Mouse (Mus musculus): ENCODE results near the gene Trat1. TPM values are rescaled to one million over a fixed set of nuclear protein-coding genes. Genes with fewer than 3 reads are reported as not detected.
A peak's percentile ranks its signal among the peaks of the same experiment; 100 is the strongest.

Trat1 gene
- polyA plus RNA-seq, 1 experiment from 2014 or later, result not detected

GRCm38 (mm10) chr16:48760643-48761481, 11.0 kb downstream of the Trat1 start:
- no peaks in the 10 kb centered on the region for H3K27me3 ChIP-seq (ENCODE audit: insufficient read depth, poor library complexity, severe bottlenecking)
- no peak overlapping the region for H3K27ac ChIP-seq
- no peak for DNase-seq (ENCODE audit: low spot score)
- H3K4me3 ChIP-seq, result no peak overlapping the region
- no peaks in the 10 kb centered on the region for H3K36me3 ChIP-seq
- no peaks in the 10 kb centered on the region for H3K9me3 ChIP-seq
- WGBS, result 65% methylated on average over 17 of the region's 17 CpGs
- H3K4me1 ChIP-seq, result peaks cover 10% of the 10 kb centered on the region; the same call in 1 of the 2 replicates

DNA sequence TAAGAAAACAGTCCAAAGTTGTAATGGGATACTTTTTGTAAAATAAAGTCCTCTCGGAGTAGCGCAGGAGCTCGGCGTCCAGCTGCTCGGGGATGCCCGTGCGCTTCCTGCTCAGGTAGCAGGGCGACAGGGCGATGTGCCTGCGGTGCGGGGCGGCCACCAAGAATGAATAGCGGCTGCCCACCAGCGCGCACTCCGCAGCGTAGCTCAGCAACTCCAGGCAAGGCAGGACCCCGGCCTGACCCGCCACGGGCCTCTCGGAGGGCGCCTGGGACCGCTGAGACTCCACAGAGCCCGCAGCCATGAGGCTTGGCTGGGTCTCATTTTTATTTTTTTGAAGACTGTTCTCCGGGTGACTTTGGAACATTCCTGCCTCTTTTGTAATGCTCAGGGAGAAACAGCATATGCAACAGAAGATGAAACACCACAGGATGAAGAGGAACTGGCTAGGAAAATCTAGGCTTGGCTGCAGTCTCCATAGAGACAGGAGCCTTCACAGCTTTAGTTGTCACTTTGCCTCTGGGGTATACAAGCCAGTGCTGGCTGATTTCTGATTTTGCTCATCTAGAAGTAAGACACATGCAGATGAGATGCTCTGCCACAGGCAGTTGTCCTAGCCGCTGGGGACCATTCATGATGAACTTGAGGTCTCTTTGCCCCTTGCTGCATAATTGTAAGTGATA, 21.5 kb downstream of the Trat1 start:
- 14% methylated on average over 26 of the region's 26 CpGs for WGBS
- Histone ChIP-seq H3K4me1 (0 out of 2 replicates have a peak, but pooled peaks cover 4% of the 10 kb centered on the region), H3K27me3 (ENCODE audit: insufficient read depth, poor library complexity, severe bottlenecking) (no peaks in the 10 kb centered on the region; the same call in 1 of the 2 replicates), H3K27ac (no peak overlapping the region), H3K9me3 (no peaks in the 10 kb centered on the region), H3K36me3 (no peaks in the 10 kb centered on the region), H3K4me3 (peak overlapping the region; percentile 38)
- DNase-seq (ENCODE audit: low spot score), result no peak

- H3K27me3 ChIP-seq (ENCODE audit: insufficient read depth, poor library complexity, severe bottlenecking), result no peaks in the 10 kb centered on the region; the same call in 1 of the 2 replicates
- H3K4me1 ChIP-seq, result 0 out of 2 replicates have a peak, but pooled peaks cover 4% of the 10 kb centered on the region
- 64% methylated on average over 2 of the region's 2 CpGs for WGBS
- H3K36me3 ChIP-seq, result no peaks in the 10 kb centered on the region
- no peaks in the 10 kb centered on the region for H3K9me3 ChIP-seq
- H3K27ac ChIP-seq, result no peak overlapping the region
- DNase-seq (ENCODE audit: low spot score), result no peak
- no peak overlapping the region for H3K4me3 ChIP-seq
These were observed 26.4 kb downstream of the Trat1 start for GRCm38 (mm10) chr16:48745418-48745817.

GRCm38 (mm10) chr16:48745011-48745410, 26.8 kb downstream of the Trat1 start:
- no peak for DNase-seq (ENCODE audit: low spot score)
- no peaks in the 10 kb centered on the region for H3K27me3 ChIP-seq (ENCODE audit: insufficient read depth, poor library complexity, severe bottlenecking)
- H3K9me3 ChIP-seq, result no peaks in the 10 kb centered on the region
- 79% methylated on average over 2 of the region's 2 CpGs for WGBS
- H3K4me1 ChIP-seq, result no peaks in the 10 kb centered on the region
- H3K4me3 ChIP-seq, result no peak overlapping the region
- no peak overlapping the region for H3K27ac ChIP-seq
- H3K36me3 ChIP-seq, result no peaks in the 10 kb centered on the region

DNA sequence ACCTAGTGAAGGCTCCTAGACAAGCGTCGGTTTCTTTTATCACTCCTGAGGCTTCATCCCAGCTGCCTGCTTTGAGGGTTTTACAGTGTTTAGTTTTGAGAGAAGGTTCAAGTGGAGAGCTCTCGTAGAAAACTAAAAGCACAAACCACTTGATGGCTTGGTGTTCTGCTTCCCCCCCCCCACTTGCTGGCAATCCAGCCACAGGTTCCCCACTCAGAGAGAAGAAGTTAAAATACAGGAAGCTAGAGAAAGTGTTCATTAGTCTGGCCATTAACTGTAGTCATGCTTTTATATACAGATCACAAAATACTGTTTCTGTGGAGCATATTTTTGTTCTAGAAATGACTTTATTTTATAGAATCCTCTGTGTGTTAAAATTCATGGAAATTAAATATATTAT, 30.3 kb downstream of the Trat1 start:
- no peak overlapping the region for H3K4me3 ChIP-seq
- WGBS, result 37% methylated on average over 3 of the region's 3 CpGs
- no peaks in the 10 kb centered on the region for H3K4me1 ChIP-seq
- no peaks in the 10 kb centered on the region for H3K9me3 ChIP-seq
- H3K36me3 ChIP-seq, result no peaks in the 10 kb centered on the region
- H3K27me3 ChIP-seq (ENCODE audit: insufficient read depth, poor library complexity, severe bottlenecking), result no peaks in the 10 kb centered on the region
- no peak overlapping the region for H3K27ac ChIP-seq
- DNase-seq (ENCODE audit: low spot score), result no peak

GRCm38 (mm10) chr16:48739974-48740373, 31.8 kb downstream of the Trat1 start:
- no peaks in the 10 kb centered on the region for H3K36me3 ChIP-seq
- DNase-seq (ENCODE audit: low spot score), result no peak
- WGBS, result 91% methylated on average over 6 of the region's 6 CpGs
- no peaks in the 10 kb centered on the region for H3K4me1 ChIP-seq
- H3K27me3 ChIP-seq (ENCODE audit: insufficient read depth, poor library complexity, severe bottlenecking), result no peaks in the 10 kb centered on the region
- H3K4me3 ChIP-seq, result no peak overlapping the region
- no peaks in the 10 kb centered on the region for H3K9me3 ChIP-seq
- H3K27ac ChIP-seq, result no peak overlapping the region

DNA sequence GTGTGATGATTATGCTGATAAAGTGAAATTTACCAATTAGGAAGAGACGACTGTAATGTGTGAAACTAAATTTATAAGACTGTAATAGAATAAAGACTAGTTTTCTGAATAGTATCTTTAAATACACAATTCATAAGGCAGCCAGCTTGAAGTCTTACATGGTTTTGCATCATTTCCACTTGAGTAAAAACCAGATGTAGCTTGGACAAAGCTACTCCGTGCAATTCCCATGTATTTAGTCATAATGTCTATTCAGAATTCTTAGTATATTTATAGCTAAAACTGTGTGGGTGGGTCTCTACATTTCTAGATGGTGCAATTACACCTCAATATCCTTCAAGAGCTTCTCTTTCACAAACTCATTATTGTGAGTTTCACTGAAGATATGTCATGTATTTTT, 33.4 kb downstream of the Trat1 start:
- DNase-seq (ENCODE audit: low spot score), result no peak
- Histone ChIP-seq H3K4me3 (no peak overlapping the region), H3K36me3 (no peaks in the 10 kb centered on the region), H3K4me1 (no peaks in the 10 kb centered on the region), H3K27me3 (ENCODE audit: insufficient read depth, poor library complexity, severe bottlenecking) (no peaks in the 10 kb centered on the region), H3K27ac (no peak overlapping the region), H3K9me3 (no peaks in the 10 kb centered on the region)
- 85% methylated on average over 2 of the region's 2 CpGs for WGBS

- H3K27me3 ChIP-seq (ENCODE audit: insufficient read depth, poor library complexity, severe bottlenecking), result no peaks in the 10 kb centered on the region
- H3K36me3 ChIP-seq, result no peaks in the 10 kb centered on the region
- DNase-seq (ENCODE audit: low spot score), result no peak
- no peak overlapping the region for H3K4me3 ChIP-seq
- no peaks in the 10 kb centered on the region for H3K9me3 ChIP-seq
- H3K27ac ChIP-seq, result no peak overlapping the region
- H3K4me1 ChIP-seq, result no peaks in the 10 kb centered on the region
- WGBS, result 83% methylated on average over 3 of the region's 3 CpGs
These were observed 34.9 kb downstream of the Trat1 start for GRCm38 (mm10) chr16:48736890-48737289.

DNA sequence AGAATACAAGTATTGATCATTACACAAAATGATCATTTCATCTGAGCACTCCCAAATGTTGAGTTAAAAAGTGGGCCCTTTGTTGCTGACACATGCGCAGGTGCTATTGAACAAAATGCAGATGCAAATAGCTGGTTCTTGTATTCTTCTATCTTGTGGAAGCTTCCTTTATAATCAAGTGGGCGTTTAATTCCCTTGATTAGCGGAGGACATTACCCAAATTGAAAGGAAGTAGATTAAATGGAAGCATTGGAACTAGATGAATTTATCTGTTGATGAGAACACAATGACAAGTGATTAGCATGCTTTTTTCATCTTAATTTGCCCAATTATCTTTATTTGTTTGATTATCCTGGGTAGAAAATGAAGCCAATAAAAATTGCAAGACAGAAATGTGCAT, 51.6 kb downstream of the Trat1 start:
- DNase-seq (ENCODE audit: low spot score), result no peak
- Histone ChIP-seq H3K36me3 (no peaks in the 10 kb centered on the region), H3K4me1 (0 out of 2 replicates have a peak, but pooled peaks cover 7% of the 10 kb centered on the region), H3K9me3 (no peaks in the 10 kb centered on the region), H3K27me3 (ENCODE audit: insufficient read depth, poor library complexity, severe bottlenecking) (no peaks in the 10 kb centered on the region), H3K4me3 (no peak overlapping the region), H3K27ac (no peak overlapping the region)
- WGBS, result 92% methylated on average over 3 of the region's 3 CpGs

- Histone ChIP-seq H3K9me3 (no peaks in the 10 kb centered on the region), H3K27ac (no peak overlapping the region), H3K4me1 (0 out of 2 replicates have a peak, but pooled peaks cover 7% of the 10 kb centered on the region), H3K36me3 (no peaks in the 10 kb centered on the region), H3K27me3 (ENCODE audit: insufficient read depth, poor library complexity, severe bottlenecking) (no peaks in the 10 kb centered on the region), H3K4me3 (no peak overlapping the region)
- DNase-seq (ENCODE audit: low spot score), result no peak
- 60% methylated on average over 3 of the region's 3 CpGs for WGBS
These were observed 52.1 kb downstream of the Trat1 start for GRCm38 (mm10) chr16:48719679-48720078.

DNA sequence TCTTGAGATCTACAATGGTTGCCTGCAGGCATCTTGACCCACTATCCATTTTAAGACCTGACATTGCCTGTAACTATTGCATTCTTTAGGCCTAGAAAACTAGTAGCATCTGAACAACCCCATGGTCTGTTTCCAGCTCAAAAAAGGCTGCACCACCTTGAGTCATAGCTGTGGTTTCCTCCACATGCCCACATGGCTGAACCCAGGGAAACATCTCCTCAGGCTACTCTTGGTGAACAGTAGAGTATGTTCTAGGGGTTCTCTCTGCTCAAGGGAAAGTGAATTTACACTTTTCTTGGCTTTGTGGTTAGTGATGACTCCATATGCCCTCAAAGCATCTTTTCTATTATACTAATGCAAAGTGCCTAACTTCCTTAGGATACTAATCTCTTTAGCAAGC, 55.5 kb downstream of the Trat1 start:
- no peak for DNase-seq (ENCODE audit: low spot score)
- Histone ChIP-seq H3K4me3 (no peak overlapping the region), H3K4me1 (no peaks in the 10 kb centered on the region)

GRCm38 (mm10) chr16:48701896-48702295, 69.9 kb downstream of the Trat1 start:
- no peaks in the 10 kb centered on the region for H3K9me3 ChIP-seq
- no peak for DNase-seq (ENCODE audit: low spot score)
- H3K27ac ChIP-seq, result no peak overlapping the region
- WGBS, result 88% methylated on average over 3 of the region's 3 CpGs
- no peaks in the 10 kb centered on the region for H3K27me3 ChIP-seq (ENCODE audit: insufficient read depth, poor library complexity, severe bottlenecking)
- H3K36me3 ChIP-seq, result no peaks in the 10 kb centered on the region
- no peak overlapping the region for H3K4me3 ChIP-seq
- no peaks in the 10 kb centered on the region for H3K4me1 ChIP-seq

More for the DNA sequence above, 55.5 kb downstream of the Trat1 start:
- H3K9me3 ChIP-seq, result no peaks in the 10 kb centered on the region
- no peak overlapping the region for H3K27ac ChIP-seq
- H3K27me3 ChIP-seq (ENCODE audit: insufficient read depth, poor library complexity, severe bottlenecking), result no peaks in the 10 kb centered on the region
- H3K36me3 ChIP-seq, result no peaks in the 10 kb centered on the region
